Mouse (Mus musculus): ENCODE measurements around the gene Gm9936.
"Not testable (repeated sequence)": the region's sequence is repeated elsewhere in the genome, so short reads cannot be mapped to it uniquely, and the experiment has no call there.

Gene Gm9936

GRCm38 (mm10) chr5:114858582-114858981 is at the start of gene Gm9936:
Gene Gm9936, minus strand, starts transcription at chr5:114858682.
- DNase-seq, result no peak

DNA sequence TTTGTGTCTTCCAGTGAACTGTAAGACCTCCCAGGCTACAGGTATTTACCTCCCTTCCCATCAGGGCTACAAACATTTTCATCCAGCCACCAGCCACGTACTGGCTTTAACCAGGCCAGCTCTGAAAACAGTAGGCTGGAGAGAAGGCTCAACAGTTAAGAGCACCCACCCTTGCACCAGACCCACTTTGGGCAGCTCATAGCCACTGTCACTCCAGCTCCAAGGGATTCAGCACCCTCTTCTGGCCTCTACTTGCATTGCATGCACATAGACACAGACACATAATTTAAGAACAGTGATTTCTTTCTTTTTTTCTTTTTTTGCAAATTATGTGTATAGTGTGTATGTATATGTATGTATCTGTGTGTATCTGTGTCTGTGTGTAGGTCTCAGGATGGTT is 43.9 kb upstream of the Gm9936 start:
- DNase-seq, result no peak

GRCm38 (mm10) chr5:114898857-114899256 is 40.4 kb upstream of the Gm9936 start:
- no peak for DNase-seq

DNA sequence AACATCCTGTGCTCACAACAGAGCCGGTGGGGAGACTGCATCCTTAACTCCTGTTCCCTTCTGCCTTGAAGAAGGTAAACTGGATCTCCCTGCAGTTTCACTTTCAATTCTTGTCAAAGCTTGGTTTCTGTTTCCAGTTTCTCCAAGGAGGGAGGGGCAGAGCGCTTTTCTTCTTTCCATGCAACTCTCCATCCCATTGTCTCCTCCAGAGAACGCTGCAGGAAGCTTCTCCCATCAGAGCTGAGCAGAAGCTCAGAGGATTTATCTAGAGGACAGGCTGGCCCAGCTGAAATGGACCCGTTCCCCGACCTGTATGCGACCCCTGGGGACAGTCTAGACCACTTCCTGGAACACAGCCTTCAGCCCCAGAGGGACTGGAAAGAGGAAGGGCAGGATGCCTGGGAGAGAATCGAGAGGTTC is 38.9 kb upstream of the Gm9936 start:
- DNase-seq, result no peak

GRCm38 (mm10) chr5:114896688-114897373 is 38.3 kb upstream of the Gm9936 start, which contains the start of gene Oasl2:
Gene Oasl2, plus strand, starts transcription at chr5:114896936.
- no peak for DNase-seq

DNA sequence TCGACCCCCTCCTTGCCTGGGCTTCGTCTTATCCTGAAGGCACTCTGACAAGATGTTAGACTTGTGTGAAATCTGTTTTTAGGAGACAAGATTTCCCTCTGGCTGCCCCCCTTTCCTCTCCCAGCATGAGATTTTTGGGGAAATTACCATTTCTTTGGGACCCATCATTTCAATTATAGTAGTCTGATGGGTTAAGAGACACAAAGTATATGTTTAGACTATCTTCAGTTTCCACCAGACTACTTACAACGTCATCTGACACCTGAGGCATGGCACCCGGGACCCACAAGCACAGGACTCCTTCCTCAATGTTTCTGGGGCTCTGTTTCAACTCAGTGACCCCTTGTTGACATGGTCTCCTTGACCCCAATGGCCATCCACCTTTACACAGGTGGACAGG is 37.1 kb upstream of the Gm9936 start:
- no peak for DNase-seq

DNA sequence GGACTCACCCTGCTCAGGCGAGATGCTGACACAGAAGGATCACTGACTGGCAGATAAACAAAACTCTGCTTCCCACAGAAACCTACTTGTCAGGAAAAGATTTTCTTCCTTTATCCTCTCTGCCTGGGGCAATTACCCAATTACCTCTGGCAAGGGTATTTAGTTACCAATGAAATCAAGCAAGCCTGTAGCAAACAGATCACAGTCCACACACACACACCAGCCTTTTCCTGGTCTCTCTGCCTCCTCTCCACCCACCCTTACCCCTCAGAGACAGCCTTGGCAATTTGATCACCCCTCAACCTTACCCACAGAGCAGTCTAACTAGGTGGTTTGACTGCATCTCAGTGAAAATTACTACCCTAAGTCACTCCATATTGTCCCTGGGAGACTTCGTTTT is 30.5 kb upstream of the Gm9936 start:
- DNase-seq, result no peak

DNA sequence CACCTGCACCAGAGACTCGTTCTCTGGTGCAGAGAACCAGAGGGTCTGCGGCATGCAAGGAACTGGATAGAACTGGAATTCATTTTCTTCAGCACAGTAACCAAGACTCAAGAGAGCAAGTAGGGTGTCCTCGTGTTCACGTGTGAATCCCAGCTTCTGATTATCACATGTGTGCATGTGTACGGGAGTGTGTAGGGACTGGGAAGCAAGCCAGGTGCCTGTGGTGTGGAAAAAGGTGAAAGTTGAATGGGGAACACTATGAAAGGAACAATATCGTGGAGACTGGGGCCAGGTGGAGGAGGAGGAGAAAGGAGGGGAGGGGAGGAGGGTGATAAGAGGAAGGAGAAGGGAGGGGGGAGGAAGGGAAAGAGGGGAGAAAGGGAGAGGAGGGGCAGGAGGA is 28.3 kb upstream of the Gm9936 start:
- no peak for DNase-seq

GRCm38 (mm10) chr5:114883022-114883421 is 24.5 kb upstream of the Gm9936 start:
- no peak for DNase-seq

GRCm38 (mm10) chr5:114882319-114882718 is 23.8 kb upstream of the Gm9936 start:
- DNase-seq, result not testable (repeated sequence)

GRCm38 (mm10) chr5:114879399-114879798 is 20.9 kb upstream of the Gm9936 start:
- DNase-seq, result no peak

- DNase-seq, result no peak
Measured at GRCm38 (mm10) chr5:114877487-114877886, 19.0 kb upstream of the Gm9936 start.

DNA sequence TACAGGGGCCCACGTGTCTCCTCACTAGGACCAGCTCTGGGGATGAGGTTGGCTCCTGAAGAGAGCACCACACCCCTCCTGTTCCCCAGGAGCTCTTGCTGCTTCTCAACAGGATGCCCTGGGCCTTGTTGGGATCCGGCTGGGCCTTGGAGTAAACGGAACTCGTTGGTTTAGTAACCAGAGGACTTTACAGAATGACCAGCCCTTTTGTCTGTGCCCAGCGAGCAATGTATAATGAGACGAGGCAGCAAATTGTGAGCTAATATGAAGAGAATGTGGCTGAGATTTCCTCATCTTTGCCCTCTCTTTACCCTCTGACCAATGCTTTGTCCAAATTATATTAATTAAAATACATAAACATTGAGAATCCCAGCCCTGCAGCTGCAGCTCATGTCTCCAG is 17.8 kb upstream of the Gm9936 start:
- no peak for DNase-seq

DNA sequence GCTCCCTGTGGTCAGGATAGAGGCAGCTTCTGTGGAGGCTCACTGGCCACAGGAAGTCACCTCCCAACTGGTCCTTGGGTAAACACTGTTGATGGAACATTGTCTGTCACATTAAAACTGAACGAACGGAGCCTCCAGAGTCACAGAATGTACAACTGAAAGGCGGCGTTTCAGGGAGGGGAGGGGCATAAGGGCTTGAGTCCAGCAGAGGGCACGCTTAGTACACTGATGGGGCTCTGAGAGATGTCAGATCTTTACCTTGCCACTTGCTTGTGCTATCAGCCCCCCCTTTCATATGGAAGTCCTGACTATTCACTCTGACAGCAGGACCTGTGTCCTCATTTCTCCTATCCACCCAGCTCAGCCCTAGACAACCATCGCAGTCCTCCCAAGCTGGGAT is 17.4 kb upstream of the Gm9936 start:
- DNase-seq, result no peak

GRCm38 (mm10) chr5:114865279-114865678 is 6.8 kb upstream of the Gm9936 start:
- DNase-seq, result no peak

- DNase-seq, result no peak
Measured at GRCm38 (mm10) chr5:114864813-114865212, 6.3 kb upstream of the Gm9936 start.

DNA sequence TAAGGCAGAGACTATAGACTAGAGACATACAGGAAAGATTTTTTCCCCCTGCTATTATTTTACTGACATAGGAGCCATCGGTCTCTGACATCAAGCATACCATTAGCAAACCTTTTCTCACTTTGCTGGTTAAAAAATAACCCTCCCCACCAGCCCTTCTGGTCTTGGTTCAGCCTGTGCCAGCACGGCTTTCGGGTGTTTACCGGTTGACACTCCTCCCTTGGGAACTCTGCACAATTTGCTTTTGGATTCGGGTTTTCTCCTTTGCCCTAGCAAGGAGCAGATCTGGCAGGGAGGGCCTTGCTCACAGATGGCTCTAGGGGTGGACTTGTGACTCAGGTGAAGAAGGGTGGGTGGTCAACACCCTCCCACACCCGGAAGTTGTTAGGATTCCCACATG is 3.2 kb upstream of the Gm9936 start:
- DNase-seq, result no peak

DNA sequence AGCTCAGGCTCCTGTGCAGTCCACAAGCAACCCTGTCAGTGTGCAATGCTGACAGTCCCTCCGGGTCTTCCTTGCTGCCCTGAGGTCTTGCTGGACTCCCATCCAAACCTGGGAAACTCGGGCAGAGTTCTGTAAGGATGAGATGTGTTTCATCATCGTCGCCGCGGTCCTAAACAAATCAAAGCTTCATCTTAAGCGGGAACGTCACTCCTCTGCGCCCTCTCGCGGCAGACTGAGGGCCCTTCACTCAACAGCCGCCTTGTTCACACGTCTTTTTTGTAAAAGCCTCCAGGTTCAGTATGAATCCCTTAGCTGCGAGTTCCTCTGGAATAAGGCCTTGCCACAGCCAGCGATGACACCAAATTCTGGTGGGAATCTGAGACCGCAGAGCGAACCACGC is 771 bp upstream of the Gm9936 start:
- peak; percentile 85 for DNase-seq

- DNase-seq, result not testable (repeated sequence)
Measured at GRCm38 (mm10) chr5:114853364-114853763, 5.1 kb downstream of the Gm9936 start, which contains the start of gene 4930519G04Rik. Gene 4930519G04Rik, plus strand, starts transcription at chr5:114853664.

DNA sequence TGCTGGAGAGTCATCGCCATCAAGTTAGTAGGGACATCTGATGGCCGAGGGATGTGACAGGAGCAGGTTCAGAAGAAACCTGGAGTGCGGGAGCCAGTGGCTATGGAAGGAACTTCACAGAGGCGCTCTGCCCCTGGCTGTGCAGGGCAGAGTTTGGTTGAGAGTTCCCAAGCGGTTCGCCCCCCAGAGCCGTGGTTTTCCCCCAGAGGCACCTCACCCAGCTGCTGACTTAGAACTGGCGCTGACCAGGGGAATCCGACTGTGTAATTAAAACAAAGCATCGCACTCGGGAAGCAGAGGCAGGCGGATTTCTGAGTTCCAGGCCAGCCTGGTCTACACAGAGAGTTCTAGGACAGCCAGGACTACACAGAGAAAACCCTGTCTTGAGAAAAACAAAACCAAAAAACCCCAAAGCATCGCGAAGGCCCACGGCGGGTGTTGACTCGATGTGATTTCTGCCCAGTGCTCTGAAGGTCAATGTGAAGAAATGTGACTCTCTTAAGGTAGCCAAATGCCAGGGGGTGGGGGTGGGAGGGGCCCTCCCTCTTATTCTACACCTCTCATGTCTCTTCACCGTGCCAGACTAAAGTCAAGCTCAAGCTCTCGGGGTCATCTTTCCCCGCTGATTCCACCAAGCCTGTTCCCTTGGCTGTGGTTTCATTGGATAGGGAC is 6.8 kb downstream of the Gm9936 start:
- no peak for DNase-seq

- not testable (repeated sequence) for DNase-seq
Measured at GRCm38 (mm10) chr5:114844371-114844770, 14.1 kb downstream of the Gm9936 start.

DNA sequence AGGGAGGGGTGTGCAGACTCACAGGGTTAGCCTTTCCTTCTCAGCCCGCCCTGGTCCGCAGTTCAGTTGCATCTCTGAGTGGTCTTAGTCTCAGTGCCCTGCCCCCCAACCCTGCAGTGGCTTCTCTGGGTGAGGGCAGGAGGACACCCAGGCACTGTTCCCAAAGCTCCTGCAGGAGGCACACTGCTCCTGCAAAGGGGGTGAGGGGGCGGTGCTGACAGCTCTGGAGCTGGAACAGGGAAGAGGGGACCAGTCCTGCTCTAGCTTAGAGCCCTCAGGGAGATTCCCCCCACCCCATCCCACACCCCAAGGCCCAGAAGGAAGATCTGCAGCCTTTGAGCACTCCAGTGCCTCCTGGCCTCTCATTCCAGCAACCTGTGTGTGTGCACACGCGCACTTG is 15.8 kb downstream of the Gm9936 start:
- no peak for DNase-seq

DNA sequence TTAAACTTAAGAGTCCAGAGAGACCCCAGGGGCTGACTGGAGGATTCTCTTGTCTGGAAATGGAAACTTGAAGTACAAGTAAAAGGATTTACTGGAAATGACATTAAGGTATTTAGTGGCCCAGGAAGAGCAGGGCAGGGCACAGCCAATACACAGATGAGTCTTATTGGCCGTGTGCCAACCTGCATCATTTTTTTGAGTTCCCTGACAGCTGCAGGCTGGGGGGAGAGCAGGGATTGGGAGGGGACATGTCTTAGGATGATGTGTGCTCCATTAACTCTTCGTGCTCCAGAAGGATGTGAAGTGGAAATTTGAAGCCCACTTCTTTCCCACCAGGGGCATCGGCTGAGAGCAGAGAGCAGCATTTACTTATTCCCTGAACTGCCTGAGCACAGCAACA is 16.3 kb downstream of the Gm9936 start:
- not testable (repeated sequence) for DNase-seq

DNA sequence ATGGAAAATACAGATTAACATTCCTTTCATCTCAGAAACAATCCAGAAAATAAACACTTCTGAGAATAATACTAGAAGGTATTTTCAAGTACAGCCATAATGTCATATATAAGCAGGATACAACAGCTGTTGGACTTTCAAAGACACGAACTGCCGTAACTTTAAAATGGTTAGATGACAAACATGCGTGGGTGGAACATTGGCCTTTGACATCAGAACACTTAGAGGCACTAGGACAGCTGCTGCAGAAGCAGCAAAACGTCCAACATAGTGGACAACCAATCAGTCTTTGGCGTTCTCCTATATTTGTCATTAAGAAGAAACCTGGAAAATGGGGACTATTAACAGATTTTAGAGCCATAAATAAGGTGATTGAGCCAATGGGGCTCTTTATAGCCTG is 18.0 kb downstream of the Gm9936 start:
- not testable (repeated sequence) for DNase-seq

DNA sequence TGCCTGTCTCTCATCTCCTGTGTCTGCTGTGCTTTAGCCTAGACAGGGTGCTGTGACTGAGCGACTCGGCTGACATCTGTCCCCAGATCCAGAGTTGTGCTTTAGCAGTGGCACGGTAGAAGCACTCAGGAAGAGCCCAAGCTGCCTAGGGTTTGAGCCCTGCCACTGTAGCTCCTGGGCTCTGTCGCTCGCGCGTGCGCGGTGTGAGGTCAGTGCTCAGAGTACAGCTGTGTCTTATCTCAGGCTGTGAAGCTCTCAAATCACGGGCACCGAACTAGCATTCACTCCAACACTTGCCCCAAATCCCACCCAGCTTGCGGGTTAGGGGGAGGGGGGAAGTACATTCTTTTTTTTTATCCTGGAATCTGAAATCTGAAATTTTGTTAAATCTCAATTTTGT is 21.6 kb downstream of the Gm9936 start:
- no peak for DNase-seq
